Mouse (Mus musculus) ES-CJ7 (cell line): Measurements from ENCODE around the gene Dglucy.

Experiments
- DNase-seq: peaks from one replicate; pipeline ENCODE4 v3.0.0; 2011; ENCODE audit warnings: low read depth, low spot score

Dglucy gene

GRCm38 (mm10) chr12:100841211-100841792 is 62.4 kb downstream of the Dglucy start:
- DNase-seq = peak; percentile 58

DNA sequence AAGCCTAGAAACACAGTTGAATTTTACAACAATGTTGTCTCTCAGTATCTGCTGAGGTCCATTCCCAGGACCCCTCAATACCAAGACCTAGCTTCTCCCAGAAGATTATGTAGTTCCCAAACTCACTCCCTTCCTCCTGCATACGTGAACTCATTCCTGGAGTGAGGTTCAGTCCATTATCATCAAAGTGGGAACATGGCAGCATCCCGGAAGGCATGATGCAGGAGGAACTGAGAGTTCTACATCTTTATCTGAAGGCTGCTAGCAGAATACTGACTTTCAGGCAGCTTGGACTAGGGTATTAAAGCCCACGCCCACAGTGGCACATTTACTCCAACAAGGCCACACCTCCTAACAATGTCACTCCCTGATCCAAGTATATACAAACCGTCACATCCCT is 64.3 kb downstream of the Dglucy start:
- no peak for DNase-seq

GRCm38 (mm10) chr12:100844546-100844945 is 65.7 kb downstream of the Dglucy start:
- DNase-seq = no peak

GRCm38 (mm10) chr12:100845829-100846228 is 67.0 kb downstream of the Dglucy start:
- no peak for DNase-seq

GRCm38 (mm10) chr12:100846566-100846965 is 67.7 kb downstream of the Dglucy start:
- DNase-seq = no peak

DNA sequence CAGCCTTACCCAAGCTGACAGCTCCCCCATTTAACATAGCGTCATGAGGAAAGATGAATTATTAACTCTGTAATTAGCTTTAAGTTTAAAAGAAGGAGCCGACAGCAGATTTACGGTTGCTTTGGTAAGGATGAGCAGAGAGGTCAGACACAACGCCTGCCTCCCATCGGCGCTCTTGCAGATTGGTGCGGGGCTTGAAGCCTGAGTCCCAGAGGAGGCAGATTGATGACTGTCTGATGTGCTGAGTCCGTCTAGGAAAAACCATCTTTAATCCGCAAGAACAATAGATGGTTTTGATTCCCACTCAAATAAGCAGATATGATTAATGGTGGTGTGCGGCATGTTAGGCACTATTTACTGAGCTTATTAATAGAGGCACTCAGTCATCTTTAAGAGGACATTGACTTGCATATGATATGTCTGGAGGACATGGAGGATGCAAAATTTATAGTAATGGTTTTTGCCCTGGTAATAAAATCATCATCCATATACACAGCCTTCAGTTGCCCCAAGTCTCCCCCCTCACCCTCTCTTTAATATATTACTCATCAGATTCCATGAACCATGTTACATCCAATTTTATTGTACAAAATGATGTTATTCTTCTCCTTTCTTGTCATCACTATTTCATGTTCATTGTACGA is 68.7 kb downstream of the Dglucy start:
- DNase-seq = no peak

- peak; percentile 56 for DNase-seq
These were observed 70.7 kb downstream of the Dglucy start for GRCm38 (mm10) chr12:100849421-100850138.

GRCm38 (mm10) chr12:100852370-100852769 is 73.5 kb downstream of the Dglucy start:
- no peak for DNase-seq

GRCm38 (mm10) chr12:100856337-100856736 is 77.5 kb downstream of the Dglucy start:
- DNase-seq = no peak

DNA sequence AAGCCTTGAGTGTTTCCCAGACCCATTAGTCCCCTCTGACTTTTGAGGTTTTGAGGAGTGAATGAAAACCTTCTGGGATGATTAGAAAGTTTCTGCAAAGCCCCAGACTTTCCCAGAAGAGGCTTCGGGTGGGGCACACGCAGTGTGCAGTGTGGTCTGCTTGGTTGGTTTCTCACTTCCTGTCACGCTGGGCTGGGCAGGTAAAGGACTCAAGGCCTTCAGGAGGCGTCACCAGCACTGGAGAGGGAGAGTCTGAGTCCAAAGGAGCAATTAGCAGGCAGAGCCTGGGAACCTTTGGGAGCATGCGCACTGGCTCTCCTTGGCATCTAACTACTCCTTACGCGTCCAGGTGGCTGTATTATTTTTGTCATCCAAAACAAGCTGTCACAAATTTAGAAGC is 78.9 kb downstream of the Dglucy start:
- no peak for DNase-seq

DNA sequence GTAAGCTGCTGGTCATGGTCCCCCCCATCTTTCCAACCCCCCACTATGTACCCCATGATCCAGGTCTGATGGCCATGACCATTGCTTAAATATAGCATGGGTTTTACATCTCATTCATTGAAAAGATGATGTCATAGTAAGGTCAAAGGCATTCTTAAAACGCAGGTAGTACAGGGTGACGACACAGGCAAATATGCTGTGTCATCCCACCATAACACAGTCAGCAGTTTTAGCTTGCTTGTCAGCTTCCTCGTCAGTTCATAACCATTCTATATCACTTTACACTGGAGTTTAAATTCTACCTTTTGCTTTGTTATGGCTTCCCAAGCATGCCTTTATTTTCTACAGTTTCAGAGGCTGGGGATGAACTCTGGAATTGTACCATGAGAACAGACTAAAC is 83.4 kb downstream of the Dglucy start:
- no peak for DNase-seq

DNA sequence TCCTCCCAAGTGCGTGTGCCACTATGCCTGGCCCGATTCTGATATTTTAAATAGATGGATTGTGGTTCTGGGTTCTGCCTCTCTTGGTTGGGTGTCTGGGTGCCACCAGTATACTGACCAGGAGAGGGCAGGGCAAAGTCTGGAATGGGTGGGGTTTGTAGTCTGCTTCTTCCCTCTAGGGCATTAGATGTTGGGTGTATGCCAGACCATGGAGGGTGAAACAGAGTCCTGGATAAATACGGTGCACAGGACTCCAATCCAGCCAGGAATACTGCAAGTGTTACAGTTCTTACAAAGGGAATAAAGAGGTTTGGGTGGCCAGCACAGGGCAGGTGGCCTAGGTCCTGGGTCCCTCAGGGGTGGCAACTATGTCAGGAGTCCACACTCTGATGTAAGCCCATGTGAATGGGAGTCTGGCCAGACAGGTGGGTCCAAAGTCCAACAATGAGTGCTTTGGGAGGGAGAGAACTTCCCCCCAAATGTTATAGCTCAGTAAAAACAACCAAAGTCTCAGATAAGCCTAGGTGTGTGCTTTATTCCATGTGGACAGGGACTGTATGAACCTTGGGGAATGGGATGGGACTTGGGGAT is 84.1 kb downstream of the Dglucy start:
- no peak for DNase-seq

GRCm38 (mm10) chr12:100865072-100865471 is 86.2 kb downstream of the Dglucy start:
- no peak for DNase-seq

GRCm38 (mm10) chr12:100865509-100866078 is 86.7 kb downstream of the Dglucy start:
- DNase-seq = no peak

DNA sequence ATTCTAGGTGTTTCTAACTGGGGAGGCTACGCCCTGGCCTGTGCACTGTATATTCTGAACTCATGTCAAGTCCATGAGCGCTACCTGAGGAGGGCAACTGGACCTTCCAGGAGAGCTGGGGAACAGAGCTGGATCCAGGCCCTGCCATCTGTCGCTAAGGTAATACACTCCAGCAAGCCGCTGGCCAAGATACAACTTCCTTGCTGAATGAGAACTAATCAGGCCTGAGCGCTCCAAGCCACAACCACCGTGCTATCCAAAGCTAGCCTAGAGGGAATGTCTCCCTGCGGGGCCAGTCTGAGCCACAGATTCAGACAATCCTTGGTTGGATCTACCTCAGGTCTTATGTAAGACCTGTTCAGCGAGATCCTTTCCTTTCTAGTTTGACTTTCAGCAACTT is 88.2 kb downstream of the Dglucy start:
- DNase-seq = no peak

DNA sequence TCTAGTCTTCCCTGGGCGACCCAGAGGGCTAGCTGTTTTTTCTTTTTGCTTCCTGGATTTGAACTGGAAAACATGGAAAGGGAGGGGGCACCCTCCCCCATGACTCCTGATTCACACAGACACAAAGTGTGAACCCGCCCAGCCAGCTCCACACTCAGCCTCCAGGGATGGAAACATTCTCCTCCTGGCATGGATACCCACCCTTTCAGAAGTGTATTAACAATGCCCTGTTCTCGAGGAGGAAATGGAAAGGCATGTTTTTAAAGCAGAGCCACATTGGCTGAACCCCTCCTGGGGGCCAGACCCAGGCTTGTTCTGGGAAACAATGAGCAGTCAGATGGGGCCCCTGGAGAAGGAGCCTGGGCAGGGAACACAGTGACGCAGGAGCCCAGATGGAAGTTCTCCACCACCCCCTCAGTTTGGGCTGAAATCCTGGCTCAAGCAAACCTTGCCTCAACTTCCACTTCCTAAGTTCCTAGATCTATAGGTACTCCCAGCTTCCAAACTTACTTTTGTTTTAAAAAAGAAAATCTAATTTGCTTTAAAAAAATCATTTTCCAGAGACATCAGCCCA is 89.3 kb downstream of the Dglucy start:
- no peak for DNase-seq

GRCm38 (mm10) chr12:100871234-100871633 is 92.4 kb downstream of the Dglucy start:
- DNase-seq = no peak

- DNase-seq = no peak
These were observed 93.0 kb downstream of the Dglucy start for GRCm38 (mm10) chr12:100871841-100872240.

DNA sequence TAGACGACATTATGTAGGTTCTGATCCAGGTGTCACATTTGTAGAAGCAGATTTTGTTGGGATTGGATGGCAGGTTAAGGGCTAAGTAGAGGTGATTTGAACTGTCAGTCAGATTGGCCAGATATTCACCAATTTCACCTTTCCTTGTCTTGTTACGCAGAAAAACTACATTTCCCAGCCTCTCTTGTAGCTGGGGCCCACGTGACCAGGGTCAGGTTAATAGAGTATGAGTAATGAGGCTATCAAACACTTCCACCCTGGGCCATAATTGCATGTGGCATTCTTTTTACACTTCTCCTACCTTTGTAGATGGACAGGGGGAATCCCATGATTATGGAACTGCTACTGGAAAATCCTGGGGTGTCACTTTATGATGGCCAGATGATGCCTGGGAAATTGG is 94.8 kb downstream of the Dglucy start:
- DNase-seq = no peak

DNA sequence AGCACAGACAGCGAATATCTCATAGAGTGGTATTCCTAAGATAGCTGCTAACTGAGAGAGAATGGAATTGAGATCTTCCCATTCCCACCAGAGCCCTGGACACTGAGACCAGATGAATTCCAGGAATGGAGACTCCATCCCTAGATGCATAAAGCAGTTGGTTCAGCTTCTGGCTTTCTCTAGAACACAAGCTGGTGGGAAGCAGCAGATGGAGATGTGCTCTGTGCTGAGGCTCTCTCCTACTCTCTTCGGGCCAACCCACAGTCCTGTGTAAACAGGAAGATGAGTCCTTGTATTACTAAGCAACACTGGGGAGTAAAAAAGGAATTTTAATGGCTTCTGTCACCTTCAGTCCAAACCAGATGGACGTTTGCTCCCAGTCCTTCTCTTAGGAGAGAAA is 96.7 kb downstream of the Dglucy start:
- DNase-seq = no peak

DNA sequence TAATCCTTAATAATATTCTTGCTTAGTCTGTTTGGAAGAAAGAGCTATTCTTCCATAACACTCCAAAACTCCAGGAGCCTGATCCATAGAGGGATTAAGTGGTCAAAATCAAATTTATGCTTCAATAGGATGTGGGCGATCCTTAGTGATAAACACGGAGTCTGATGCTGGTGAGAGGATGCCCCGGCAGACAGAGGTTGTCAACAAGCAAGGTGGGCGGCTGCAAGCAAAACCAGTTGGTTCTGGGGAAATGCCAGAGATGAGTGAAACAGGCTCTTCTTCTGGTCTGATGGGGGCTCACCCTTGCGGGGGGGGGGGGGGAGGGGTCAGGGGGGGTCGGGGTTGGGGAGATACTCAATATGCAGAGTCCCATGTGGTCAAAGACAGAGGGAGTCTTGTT is 97.1 kb downstream of the Dglucy start:
- no peak for DNase-seq

DNA sequence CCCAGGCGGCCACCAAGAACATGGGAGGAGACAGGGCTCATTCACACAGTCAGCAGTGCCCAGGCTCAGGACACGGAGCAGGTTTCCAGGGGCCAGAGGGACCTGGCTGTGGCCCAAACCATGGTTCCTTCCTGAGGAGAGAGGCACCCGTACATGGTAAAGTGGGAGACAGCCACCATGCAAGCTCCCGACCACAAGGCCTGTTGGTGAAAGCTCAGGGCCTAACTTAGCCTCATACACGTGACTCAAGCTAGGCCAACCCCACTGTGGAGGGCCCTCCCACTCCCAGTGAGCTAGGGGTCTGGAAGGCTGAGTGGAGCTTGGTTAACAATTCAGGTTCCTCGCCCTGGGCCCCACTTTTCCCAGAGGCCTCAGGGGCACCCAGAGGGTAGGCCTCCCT is 99.1 kb downstream of the Dglucy start:
- no peak for DNase-seq
